Mouse (Mus musculus): ENCODE measurements at regions not wholly inside any gene's neighbourhood (a gene's known extent, or its start where the extent isn't known, plus 50 kb on each side); places are given as distances from the start of the nearest gene placed in this dataset.

- TF ChIP-seq CTCF (conservative IDR thresholded peaks at IDR 0.05; ENCODE audit: insufficient read depth, insufficient read length, low read depth, low read length) (no peak), POLR2A (IDR thresholded peaks at IDR 0.05; ENCODE audit: low read depth, low read length) (no peak)
Measured at GRCm38 (mm10) chr8:126755669-126756068, 161.9 kb upstream of the Irf2bp2 start.

Measured in kidney, adult 2 months (tissue).